Mouse (Mus musculus) forebrain, embryonic 11.5 days (tissue): ENCODE data around the gene Kcnk4. TPM values are rescaled to one million over a fixed set of nuclear protein-coding genes. Genes with fewer than 3 reads are reported as not detected.
A peak's percentile ranks its signal among the peaks of the same experiment; 100 is the strongest.

Experiments used
- ATAC-seq: fragments of 200-750 bp; cut with Nextera tagmentation; replicated peaks from 2 replicates; pipeline ENCODE4 v1.8.0; 2017; ENCODE audit warnings: moderate TSS enrichment; ENCODE audit not compliant: low FRiP score
- DNase-seq: peaks from one replicate; pipeline ENCODE4 v3.0.0-alpha.2; 2017; ENCODE audit warnings: low spot score
- H3K27ac ChIP-seq: fragments of 300-500 bp; sonication (generic); 2 replicates; pipeline ENCODE4 v1.5.1; 2014; ENCODE audit warnings: low read depth, low read length
- H3K27me3 ChIP-seq: fragments of 300-500 bp; sonication (generic); 2 replicates; pipeline ENCODE4 v1.6.1; 2014; ENCODE audit warnings: mild to moderate bottlenecking, low read length, mixed read lengths; ENCODE audit not compliant: control insufficient read depth, insufficient read depth
- H3K36me3 ChIP-seq: fragments of 300-500 bp; sonication (generic); 2 replicates; pipeline ENCODE4 v1.6.1; 2014; ENCODE audit warnings: mild to moderate bottlenecking, low read length, moderate library complexity, mixed read lengths; ENCODE audit not compliant: control insufficient read depth, insufficient read depth
- H3K4me1 ChIP-seq: fragments of 300-500 bp; sonication (generic); replicated peaks from 2 replicates; pipeline ENCODE4 v1.6.1; 2014; ENCODE audit warnings: low read length, mixed read lengths; ENCODE audit not compliant: control insufficient read depth, insufficient read depth
- H3K4me2 ChIP-seq: fragments of 300-500 bp; sonication (generic); 2 replicates; pipeline ENCODE4 v1.6.1; 2014; ENCODE audit warnings: low read depth, mild to moderate bottlenecking, low read length, moderate library complexity, mixed read lengths; ENCODE audit not compliant: severe bottlenecking
- H3K4me3 ChIP-seq: fragments of 300-500 bp; sonication (generic); 2 replicates; pipeline ENCODE4 v1.5.1; 2014; ENCODE audit warnings: low read depth, low read length
- H3K9ac ChIP-seq: fragments of 300-500 bp; sonication (generic); 2 replicates; pipeline ENCODE4 v1.6.1; 2014; ENCODE audit warnings: low read length
- H3K9me3 ChIP-seq: fragments of 300-500 bp; sonication (generic); 2 replicates; pipeline ENCODE4 v1.6.1; 2016; ENCODE audit warnings: low read length, mixed read lengths; ENCODE audit not compliant: control insufficient read depth
- WGBS: fragments of 180-500 bp; shearing (Covaris S2); extraction: QIAGEN DNeasy Blood & Tissue Kit; methylation state at CpG from one replicate; pipeline ENCODE4 v1.1.7; 2014; 5-methylcytosine and 5-hydroxymethylcytosine counted together
- polyA plus RNA-seq: library from polyadenylated mRNA; unstranded; fragments of >200 nt; fragmentation: Nextera tagmentation; extraction: Ambion mirVana; gene quantifications from 2 replicates; pipeline ENCODE4 v1.2.1, GENCODE M21; 2014

The Kcnk4 gene
- polyA plus RNA-seq, 1 experiment from 2014 or later = not detected

- Histone ChIP-seq H3K27ac (no peak overlapping the region), H3K4me1 (peaks cover 24% of the 10 kb centered on the region), H3K9me3 (no peaks in the 10 kb centered on the region), H3K4me3 (peak overlapping the region; percentile 42; the same call in 1 of the 2 replicates), H3K4me2 (peak overlapping the region; percentile 67), H3K9ac (peak overlapping the region; percentile 27; the same call in 1 of the 2 replicates), H3K36me3 (no peaks in the 10 kb centered on the region; the same call in 1 of the 2 replicates), H3K27me3 (no peaks in the 10 kb centered on the region)
- 89% methylated on average over 13 of the region's 13 CpGs for WGBS
- ATAC-seq (no peak), DNase-seq (no peak)
Measured at GRCm38 (mm10) chr19:6977759-6978638, 43.7 kb upstream of the Kcnk4 start.

GRCm38 (mm10) chr19:6975537-6976521 lies 41.5 kb upstream of the Kcnk4 start, which contains the start of gene Plcb3:
Gene Plcb3 (minus strand): TSS chr19:6976470.
- Histone ChIP-seq H3K9me3 (no peaks in the 10 kb centered on the region), H3K27ac (peak within 1 kb of the TSS; percentile 90), H3K9ac (peak within 1 kb of the TSS; percentile 94), H3K4me3 (peak within 1 kb of the TSS; percentile 86), H3K27me3 (no peaks in the 10 kb centered on the region), H3K36me3 (no peaks in the 10 kb centered on the region; the same call in 1 of the 2 replicates), H3K4me1 (peaks cover 24% of the 10 kb centered on the region), H3K4me2 (peak within 1 kb of the TSS; percentile 92)
- DNase-seq = peak; percentile 82
- ATAC-seq = no peak
- under 1% methylated on average over 16 of the region's 16 CpGs for WGBS

- DNase-seq = peak; percentile 96
Measured at GRCm38 (mm10) chr19:6974211-6975205, 40.2 kb upstream of the Kcnk4 start, which contains the start of gene Ppp1r14b. Gene Ppp1r14b (plus strand): TSS chr19:6974968.

GRCm38 (mm10) chr19:6973581-6974190 lies 39.4 kb upstream of the Kcnk4 start:
- ATAC-seq = no peak
- 40% methylated on average over 12 of the region's 12 CpGs for WGBS
- no peaks in the 10 kb centered on the region for H3K9me3 ChIP-seq
- H3K4me3 ChIP-seq = peak overlapping the region; percentile 86
- H3K4me2 ChIP-seq = peak overlapping the region; percentile 92
- H3K36me3 ChIP-seq = no peaks in the 10 kb centered on the region; the same call in 1 of the 2 replicates
- peak overlapping the region; percentile 94 for H3K9ac ChIP-seq
- H3K27ac ChIP-seq = no peak overlapping the region
- H3K4me1 ChIP-seq = peaks cover 27% of the 10 kb centered on the region
- DNase-seq = no peak
- H3K27me3 ChIP-seq = peaks cover 2% of the 10 kb centered on the region; the same call in 1 of the 2 replicates

More at GRCm38 (mm10) chr19:6974211-6975205, 40.2 kb upstream of the Kcnk4 start, which contains the start of gene Ppp1r14b:
- Histone ChIP-seq H3K27ac (peak within 1 kb of the TSS; percentile 90), H3K9me3 (no peaks in the 10 kb centered on the region), H3K36me3 (no peaks in the 10 kb centered on the region; the same call in 1 of the 2 replicates), H3K27me3 (peaks cover 2% of the 10 kb centered on the region; the same call in 1 of the 2 replicates), H3K4me3 (peak within 1 kb of the TSS; percentile 86), H3K4me1 (peaks cover 32% of the 10 kb centered on the region), H3K9ac (peak within 1 kb of the TSS; percentile 94), H3K4me2 (peak within 1 kb of the TSS; percentile 92)
- ATAC-seq = peak; percentile 69
- WGBS = under 1% methylated on average over 76 of the region's 84 CpGs

DNA sequence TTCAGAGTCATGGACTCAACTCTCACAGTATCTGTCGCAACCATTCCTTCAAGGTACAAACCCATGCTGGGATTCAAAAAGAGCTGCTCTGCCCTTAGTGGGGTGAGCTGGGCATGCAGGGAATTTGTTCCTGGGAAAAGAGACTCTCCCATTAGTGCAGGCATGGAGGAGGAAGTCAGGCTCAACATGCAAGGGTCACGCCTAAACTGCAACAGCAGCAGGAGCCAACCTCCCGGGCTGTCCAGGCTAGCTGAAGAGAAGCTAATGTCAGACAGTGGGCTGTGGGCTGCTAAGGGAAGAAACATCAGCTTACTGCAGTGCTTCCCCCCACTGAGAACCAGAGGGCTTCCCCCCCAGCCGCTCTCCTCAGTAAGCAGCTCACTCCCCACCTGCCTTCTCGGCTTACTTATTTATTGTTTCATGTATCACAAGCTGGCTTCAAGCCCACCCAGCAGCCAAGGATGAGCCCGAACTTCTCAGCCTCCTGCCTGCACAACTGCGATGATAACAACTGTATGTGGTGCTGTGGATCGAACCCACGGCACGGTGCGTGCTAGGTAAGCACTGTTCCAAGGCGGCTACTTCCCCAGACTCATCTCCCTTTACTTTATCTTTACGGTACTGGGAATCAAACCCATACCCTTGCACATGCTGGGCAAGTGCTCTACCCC lies 38.1 kb upstream of the Kcnk4 start:
- Histone ChIP-seq H3K27me3 (peaks cover 2% of the 10 kb centered on the region; the same call in 1 of the 2 replicates), H3K27ac (no peak overlapping the region), H3K9ac (no peak overlapping the region), H3K4me3 (no peak overlapping the region), H3K9me3 (no peaks in the 10 kb centered on the region), H3K36me3 (no peaks in the 10 kb centered on the region; the same call in 1 of the 2 replicates), H3K4me2 (no peak overlapping the region), H3K4me1 (peaks cover 19% of the 10 kb centered on the region)
- ATAC-seq (no peak), DNase-seq (no peak)
- WGBS = 88% methylated on average over 13 of the region's 13 CpGs

DNA sequence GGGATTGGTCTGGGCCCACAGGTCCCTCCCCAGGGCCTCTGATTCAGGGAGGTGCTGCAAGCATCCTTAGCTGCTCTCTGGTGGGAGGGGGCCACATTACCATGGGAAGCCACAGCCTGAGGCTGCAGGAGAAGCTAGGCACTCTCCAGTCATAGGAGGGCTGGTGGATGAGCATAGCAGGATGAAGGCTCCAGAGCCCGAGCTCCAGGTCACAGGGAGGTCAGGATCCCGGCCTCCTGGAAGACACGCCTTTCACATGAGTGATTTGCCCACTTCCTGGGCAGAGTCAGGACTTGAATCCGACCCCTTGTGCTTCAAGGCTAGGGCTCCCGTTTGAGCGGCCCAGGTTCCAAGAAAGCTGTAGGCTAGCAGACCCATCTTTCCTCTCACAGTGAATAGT lies 37.3 kb upstream of the Kcnk4 start:
- H3K4me2 ChIP-seq = no peak overlapping the region
- H3K27ac ChIP-seq = no peak overlapping the region; the same call in 1 of the 2 replicates
- peaks cover 2% of the 10 kb centered on the region; the same call in 1 of the 2 replicates for H3K27me3 ChIP-seq
- ATAC-seq = no peak
- H3K36me3 ChIP-seq = no peaks in the 10 kb centered on the region; the same call in 1 of the 2 replicates
- DNase-seq = no peak
- no peak overlapping the region for H3K9ac ChIP-seq
- 44% methylated on average over 6 of the region's 6 CpGs for WGBS
- H3K4me1 ChIP-seq = peaks cover 15% of the 10 kb centered on the region
- no peak overlapping the region for H3K4me3 ChIP-seq
- H3K9me3 ChIP-seq = no peaks in the 10 kb centered on the region
